Mouse (Mus musculus) G1E (cell line): Measurements from ENCODE around the gene Adpgk. TPM values are rescaled to one million over a fixed set of nuclear protein-coding genes. Genes with fewer than 3 reads are reported as not detected.

Experiments
- ATAC-seq: 2 replicates; pipeline ENCODE4 v1.8.0; 2016; ENCODE audit warnings: mild to moderate bottlenecking; ENCODE audit not compliant: insufficient number of reproducible peaks, poor library complexity, low FRiP score, severe bottlenecking; ENCODE audit errors: extremely low read depth
- DNase-seq: peaks from one replicate; pipeline ENCODE4 v3.0.0; 2012; ENCODE audit warnings: low spot score
- H3K27me3 ChIP-seq: 2 replicates; pipeline ENCODE4 v1.6.1; 2012; ENCODE audit warnings: mild to moderate bottlenecking, low read length, inconsistent platforms; ENCODE audit not compliant: insufficient read depth
- H3K36me3 ChIP-seq: replicated peaks from 2 replicates; pipeline ENCODE3; 2012; ENCODE audit warnings: mild to moderate bottlenecking, inconsistent platforms
- H3K4me1 ChIP-seq: 2 replicates; pipeline ENCODE4 v1.6.1; 2012; ENCODE audit warnings: low read depth, low read length, inconsistent platforms, mixed read lengths; ENCODE audit not compliant: insufficient read depth
- H3K4me3 ChIP-seq: 2 replicates; pipeline ENCODE4 v1.5.1; 2012; ENCODE audit warnings: low read depth, mild to moderate bottlenecking, inconsistent platforms, low read length, moderate library complexity, mixed read lengths
- H3K9me3 ChIP-seq: replicated peaks from 2 replicates; pipeline ENCODE4 v1.6.1; 2012; ENCODE audit warnings: inconsistent platforms
- CTCF ChIP-seq: IDR thresholded peaks from 2 replicates; pipeline ENCODE4 v1.5.1; 2012; ENCODE audit warnings: low read depth, low read length, inconsistent platforms, mixed read lengths
- GATA1 ChIP-seq: IDR thresholded peaks from 2 replicates; pipeline ENCODE4 v1.6.1; 2012; ENCODE audit warnings: borderline replicate concordance, low read length, inconsistent platforms, mixed read lengths
- GATA2 ChIP-seq: IDR thresholded peaks from 2 replicates; pipeline ENCODE4 v1.6.1; 2012; ENCODE audit warnings: low read depth, low read length, inconsistent platforms, borderline replicate concordance
- POLR2AphosphoS5 ChIP-seq: IDR thresholded peaks from 2 replicates; pipeline ENCODE4 v1.6.1; 2012; ENCODE audit warnings: low read depth, low read length, inconsistent platforms; ENCODE audit not compliant: insufficient replicate concordance
- TAL1 ChIP-seq: conservative IDR thresholded peaks from 2 replicates; pipeline ENCODE4 v1.6.1; 2012; ENCODE audit warnings: low read depth, low read length, inconsistent platforms, mixed read lengths
- polyA plus RNA-seq: library from polyadenylated mRNA; stranded (reverse); fragments of >175 nt; gene quantifications from 2 replicates; pipeline ENCODE4 v1.2.3, GENCODE M21; 2012
- total RNA-seq, 2 experiments: library from RNA; stranded (forward) in 1 of 2; stranded (reverse) in 1 of 2; fragments of 200-1000 nt in 1 of 2; fragments of >200 nt in 1 of 2; fragmentation: Nextera tagmentation in 1 of 2; gene quantifications; 2 replicates each; pipeline ENCODE4 v1.2.3; 2014 to 2017

Gene Adpgk
- total and polyA plus RNA-seq, 3 experiments = 4.8 to 60.2 (median 25.1) TPM

- TF ChIP-seq GATA2 (no peak), TAL1 (peak; percentile 43; the same call in 1 of the 2 replicates)
- no peak for ATAC-seq
- Histone ChIP-seq H3K4me1 (peaks cover 74% of the 10 kb centered on the region), H3K4me3 (no peak overlapping the region), H3K36me3 (peaks cover 10% of the 10 kb centered on the region), H3K27me3 (no peaks in the 10 kb centered on the region), H3K9me3 (no peaks in the 10 kb centered on the region)
- no peak for DNase-seq
Measured at GRCm38 (mm10) chr9:59288685-59289410, 2.5 kb upstream of the Adpgk start.

GRCm38 (mm10) chr9:59289529-59290115, 1.7 kb upstream of the Adpgk start:
- TF ChIP-seq CTCF (no peak), TAL1 (no peak), GATA1 (no peak), POLR2AphosphoS5 (no peak), GATA2 (no peak)

GRCm38 (mm10) chr9:59291688-59292492, 532 bp downstream of the Adpgk start:
- Histone ChIP-seq H3K9me3 (no peaks in the 10 kb centered on the region), H3K27me3 (no peaks in the 10 kb centered on the region), H3K36me3 (peaks cover 31% of the 10 kb centered on the region), H3K4me1 (peaks cover 76% of the 10 kb centered on the region), H3K4me3 (peak overlapping the region; percentile 90)
- peak; percentile 39 for DNase-seq
- TF ChIP-seq TAL1 (no peak), GATA1 (no peak), CTCF (no peak), GATA2 (no peak), POLR2AphosphoS5 (no peak)
- no peak for ATAC-seq

More at GRCm38 (mm10) chr9:59289529-59290115, 1.7 kb upstream of the Adpgk start:
- ATAC-seq = no peak
- no peaks in the 10 kb centered on the region for H3K27me3 ChIP-seq
- DNase-seq = no peak
- no peaks in the 10 kb centered on the region for H3K9me3 ChIP-seq
- peaks cover 11% of the 10 kb centered on the region for H3K36me3 ChIP-seq
- H3K4me1 ChIP-seq = peaks cover 76% of the 10 kb centered on the region
- H3K4me3 ChIP-seq = no peak overlapping the region; the same call in 1 of the 2 replicates

GRCm38 (mm10) chr9:59292493-59292875, 1.1 kb downstream of the Adpgk start:
- Histone ChIP-seq H3K27me3 (no peaks in the 10 kb centered on the region), H3K4me1 (peaks cover 71% of the 10 kb centered on the region), H3K4me3 (peak overlapping the region; percentile 90), H3K36me3 (peaks cover 35% of the 10 kb centered on the region), H3K9me3 (no peaks in the 10 kb centered on the region)
- TF ChIP-seq GATA1 = no peak
- no peak for TF ChIP-seq CTCF
- no peak for TF ChIP-seq POLR2AphosphoS5
- TF ChIP-seq GATA2 = no peak
- no peak for TF ChIP-seq TAL1
- ATAC-seq = no peak
- DNase-seq = no peak

- H3K4me3 ChIP-seq = no peak overlapping the region
- DNase-seq (no peak), ATAC-seq (no peak)
- peaks cover 72% of the 10 kb centered on the region for H3K36me3 ChIP-seq
- no peak for TF ChIP-seq TAL1
- TF ChIP-seq GATA2 = no peak
- no peak for TF ChIP-seq GATA1
- no peak for TF ChIP-seq CTCF
- TF ChIP-seq POLR2AphosphoS5 = no peak
- peaks cover 38% of the 10 kb centered on the region for H3K4me1 ChIP-seq
- H3K9me3 ChIP-seq = no peaks in the 10 kb centered on the region
- no peaks in the 10 kb centered on the region for H3K27me3 ChIP-seq
Measured at GRCm38 (mm10) chr9:59296419-59296818, 5.1 kb downstream of the Adpgk start.

- Histone ChIP-seq H3K4me1 (peaks cover under 1% of the 10 kb centered on the region; the same call in 1 of the 2 replicates), H3K36me3 (peaks cover 87% of the 10 kb centered on the region), H3K27me3 (no peaks in the 10 kb centered on the region), H3K4me3 (no peak overlapping the region), H3K9me3 (no peaks in the 10 kb centered on the region)
- DNase-seq = no peak
- TF ChIP-seq GATA1 (no peak), POLR2AphosphoS5 (no peak), GATA2 (no peak), TAL1 (no peak)
- ATAC-seq = no peak
Measured at GRCm38 (mm10) chr9:59307890-59308289, 16.5 kb downstream of the Adpgk start.
